Mouse (Mus musculus): Measurements from ENCODE around the gene Fastkd5. TPM values are rescaled to one million over a fixed set of nuclear protein-coding genes. Genes with fewer than 3 reads are reported as not detected.

Fastkd5 gene
- 4.5 and 4.9 TPM in 2 replicates for polyA plus RNA-seq (2012; rRNA removed)

GRCm38 (mm10) chr2:130629839-130630203 lies at the start of gene Fastkd5, which contains the start of gene Ubox5:
Gene Fastkd5, minus strand, starts transcription at chr2:130630027.
Gene Ubox5, minus strand, starts transcription at chr2:130630038.

GRCm38 (mm10) chr2:130667559-130667958 lies 37.7 kb upstream of the Fastkd5 start, which contains the start of gene Itpa:
Gene Itpa, plus strand, starts transcription at chr2:130667610.

GRCm38 (mm10) chr2:130664102-130664701 lies 34.4 kb upstream of the Fastkd5 start, which contains the start of gene Ddrgk1:
Gene Ddrgk1, minus strand, starts transcription at chr2:130664659.

GRCm38 (mm10) chr2:130642684-130643369 lies 13.0 kb upstream of the Fastkd5 start, which contains the start of gene Lzts3:
Gene Lzts3, minus strand, starts transcription at chr2:130642803.

GRCm38 (mm10) chr2:130582552-130582951 lies 47.3 kb downstream of the Fastkd5 start, which contains the start of gene Avp:
Gene Avp, minus strand, starts transcription at chr2:130582554.

GRCm38 (mm10) chr2:130575873-130576272 lies 54.0 kb downstream of the Fastkd5 start, which contains the start of gene Oxt:
Gene Oxt, plus strand, starts transcription at chr2:130576173.

Other genes starting within 250 kb of the Fastkd5 start
- 18.4 and 21.4 TPM in 2 replicates for gene Cpxm1, start 232.5 kb downstream of the Fastkd5 start, polyA plus RNA-seq (2012; rRNA removed)
- 0.03 TPM in 1 of 2 replicates, not detected in the other for gene Gm28372, start 224.8 kb downstream of the Fastkd5 start, polyA plus RNA-seq (2012; rRNA removed)
- not detected in 2 replicates for gene 1700020A23Rik, start 224.8 kb downstream of the Fastkd5 start, polyA plus RNA-seq (2012; rRNA removed)
- not detected in 2 replicates for gene Tmem239, start 223.5 kb downstream of the Fastkd5 start, polyA plus RNA-seq (2012; rRNA removed)
- 139 TPM in 2 replicates for gene Vps16, start 205.7 kb downstream of the Fastkd5 start, polyA plus RNA-seq (2012; rRNA removed)
- gene Pced1a, start 205.3 kb downstream of the Fastkd5 start, polyA plus RNA-seq (2012; rRNA removed), result 28.2 and 29.6 TPM in 2 replicates
- 154 and 156 TPM in 2 replicates for gene Ptpra, start 179.7 kb downstream of the Fastkd5 start, polyA plus RNA-seq (2012; rRNA removed)
- 76.3 and 83.1 TPM in 2 replicates for gene Mrps26, start 66.3 kb downstream of the Fastkd5 start, polyA plus RNA-seq (2012; rRNA removed)
- 4.0 and 4.2 TPM in 2 replicates for gene Oxt, start 53.9 kb downstream of the Fastkd5 start, polyA plus RNA-seq (2012; rRNA removed)
- 40.9 and 60.2 TPM in 2 replicates for gene Avp, start 47.5 kb downstream of the Fastkd5 start, polyA plus RNA-seq (2012; rRNA removed)
- 8.1 and 8.2 TPM in 2 replicates for gene Ubox5, start within 50 bp of the Fastkd5 start, polyA plus RNA-seq (2012; rRNA removed)
- gene Lzts3, start 12.8 kb upstream of the Fastkd5 start, polyA plus RNA-seq (2012; rRNA removed), result 38.5 and 38.8 TPM in 2 replicates
- gene Ddrgk1, start 34.6 kb upstream of the Fastkd5 start, polyA plus RNA-seq (2012; rRNA removed), result 56.4 and 63.3 TPM in 2 replicates
- gene Itpa, start 37.6 kb upstream of the Fastkd5 start, polyA plus RNA-seq (2012; rRNA removed), result 96.6 and 106 TPM in 2 replicates
- gene Slc4a11, start 67.5 kb upstream of the Fastkd5 start, polyA plus RNA-seq (2012; rRNA removed), result 1.0 and 1.1 TPM in 2 replicates